Mouse (Mus musculus) kidney, embryonic 14.5 days (tissue): Measurements from ENCODE around the gene Kif1c. TPM values are rescaled to one million over a fixed set of nuclear protein-coding genes. Genes with fewer than 3 reads are reported as not detected.

Experiments used
- ATAC-seq: fragments of 200-750 bp; cut with Nextera tagmentation; 2 replicates; pipeline ENCODE4 v1.8.0; 2017; ENCODE audit warnings: moderate number of reproducible peaks, mild to moderate bottlenecking, moderate TSS enrichment, moderate library complexity; ENCODE audit not compliant: low FRiP score, low TSS enrichment
- H3K27ac ChIP-seq: fragments of 300-500 bp; sonication (generic); 2 replicates; pipeline ENCODE4 v1.5.1; 2014; ENCODE audit warnings: low read depth, mild to moderate bottlenecking, low read length, moderate library complexity, mixed read lengths
- H3K27me3 ChIP-seq: fragments of 300-500 bp; sonication (generic); 2 replicates; pipeline ENCODE4 v1.6.1; 2014; ENCODE audit warnings: mild to moderate bottlenecking, low read length; ENCODE audit not compliant: control insufficient read depth, insufficient read depth
- H3K36me3 ChIP-seq: fragments of 300-500 bp; sonication (generic); 2 replicates; pipeline ENCODE4 v1.6.1; 2014; ENCODE audit warnings: low read length, mixed read lengths; ENCODE audit not compliant: control insufficient read depth, insufficient read depth
- H3K4me1 ChIP-seq: fragments of 300-500 bp; sonication (generic); 2 replicates; pipeline ENCODE4 v1.6.1; 2014; ENCODE audit warnings: low read length, mixed read lengths; ENCODE audit not compliant: control insufficient read depth, insufficient read depth
- H3K4me2 ChIP-seq: fragments of 300-500 bp; sonication (generic); replicated peaks from 2 replicates; pipeline ENCODE4 v1.6.1; 2014; ENCODE audit warnings: low read depth, mild to moderate bottlenecking, low read length
- H3K4me3 ChIP-seq: fragments of 300-500 bp; sonication (generic); 2 replicates; pipeline ENCODE4 v1.5.1; 2014; ENCODE audit warnings: mild to moderate bottlenecking, low read length
- H3K9ac ChIP-seq: fragments of 300-500 bp; sonication (generic); 2 replicates; pipeline ENCODE4 v1.6.1; 2014; ENCODE audit warnings: low read depth, mild to moderate bottlenecking, low read length, moderate library complexity
- H3K9me3 ChIP-seq: fragments of 300-500 bp; sonication (generic); 2 replicates; pipeline ENCODE4 v1.6.1; 2016; ENCODE audit warnings: low read length; ENCODE audit not compliant: control insufficient read depth
- WGBS: fragments of 180-500 bp; shearing (Covaris S2); extraction: QIAGEN DNeasy Blood & Tissue Kit; methylation state at CpG from one replicate; pipeline ENCODE4 v1.1.7; 2014; 5-methylcytosine and 5-hydroxymethylcytosine counted together
- polyA plus RNA-seq: library from polyadenylated mRNA; unstranded; fragments of >200 nt; fragmentation: Nextera tagmentation; extraction: Ambion mirVana; gene quantifications from 2 replicates; pipeline ENCODE4 v1.2.1, GENCODE M21; 2014

Gene Kif1c
- polyA plus RNA-seq, 1 experiment from 2014 or later = 10.0 TPM

DNA sequence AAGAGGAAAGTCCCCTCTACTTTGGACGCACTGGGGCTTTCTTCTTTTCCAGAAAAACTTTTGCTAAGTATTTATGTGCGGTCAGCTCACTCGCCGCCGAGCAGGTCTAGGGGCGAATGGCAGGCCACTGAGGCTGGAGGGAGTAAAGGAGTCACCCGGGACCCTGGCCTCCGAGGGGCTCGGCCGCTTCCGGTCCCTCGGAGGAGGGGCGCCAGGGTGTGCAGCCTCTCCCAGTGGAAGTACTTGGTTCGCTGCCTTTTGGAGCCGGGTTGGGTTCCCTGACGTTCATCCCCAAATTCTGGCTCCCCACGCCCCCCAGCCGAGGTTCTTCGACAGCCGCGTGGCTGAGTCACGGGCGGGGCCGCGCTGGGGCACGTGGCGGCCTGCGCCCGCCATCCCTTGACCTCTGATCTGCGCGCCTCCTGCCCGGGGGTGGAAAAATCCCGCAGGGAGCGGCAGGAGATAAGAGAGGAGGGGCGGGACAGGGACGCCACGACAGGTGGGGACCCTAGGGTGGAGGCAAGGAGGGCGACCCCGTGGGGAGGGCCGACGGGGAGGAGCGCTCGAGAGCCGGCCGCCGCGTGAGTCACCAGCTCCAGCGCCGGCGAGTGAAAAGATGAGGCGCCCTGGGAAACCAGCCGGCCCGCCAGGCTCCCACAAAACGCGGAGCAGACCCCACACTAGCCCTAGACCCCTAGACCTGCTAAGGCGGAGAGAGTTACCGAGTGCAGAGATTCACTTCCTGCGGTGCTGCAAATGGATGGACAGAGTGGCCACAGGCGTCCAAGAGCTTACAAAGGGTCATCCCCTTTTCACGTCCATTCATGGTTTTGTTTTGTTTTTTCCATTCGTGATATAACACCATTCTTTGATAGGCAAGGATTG is 44.5 kb upstream of the Kif1c start:
- no peaks in the 10 kb centered on the region for H3K9me3 ChIP-seq
- H3K27me3 ChIP-seq = no peaks in the 10 kb centered on the region
- H3K27ac ChIP-seq = peak overlapping the region; percentile 99
- peaks cover 23% of the 10 kb centered on the region for H3K36me3 ChIP-seq
- H3K4me1 ChIP-seq = peaks cover 44% of the 10 kb centered on the region
- under 1% methylated on average over 61 of the region's 61 CpGs for WGBS
- peak; percentile 51 for ATAC-seq
- peak overlapping the region; percentile 93 for H3K4me3 ChIP-seq
- H3K4me2 ChIP-seq = peak overlapping the region; percentile 71
- H3K9ac ChIP-seq = peak overlapping the region; percentile 95

DNA sequence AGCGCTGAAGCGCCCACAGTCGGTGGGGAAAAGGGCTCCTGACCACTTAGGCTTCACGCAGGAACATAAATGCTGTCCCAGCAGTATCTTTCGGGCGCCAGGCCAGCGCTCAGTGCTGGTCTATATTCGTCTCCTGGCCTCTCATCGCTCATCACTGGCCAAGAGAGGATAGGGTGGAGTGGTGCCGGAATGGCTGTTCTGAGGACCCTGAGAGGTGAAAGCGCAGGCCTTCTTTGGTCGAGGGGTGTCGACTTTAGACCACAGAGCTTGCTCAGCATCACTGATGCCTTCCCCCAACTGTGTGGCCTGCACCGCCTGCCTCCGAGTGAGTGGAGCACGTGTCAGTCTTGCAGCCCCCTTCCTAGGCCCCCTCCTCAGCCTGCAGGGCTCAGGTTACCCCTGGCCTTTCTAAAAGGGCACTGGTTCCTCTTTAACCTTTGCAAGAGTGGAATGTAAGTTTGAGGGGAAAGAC is 43.9 kb upstream of the Kif1c start:
- Histone ChIP-seq H3K4me2 (peak overlapping the region; percentile 71), H3K4me3 (peak overlapping the region; percentile 93), H3K27ac (peak overlapping the region; percentile 99), H3K9ac (peak overlapping the region; percentile 95), H3K27me3 (no peaks in the 10 kb centered on the region), H3K9me3 (no peaks in the 10 kb centered on the region), H3K4me1 (peaks cover 37% of the 10 kb centered on the region), H3K36me3 (peaks cover 20% of the 10 kb centered on the region)
- 0 out of 2 replicates have a peak, but pooled peaks have one; percentile 7 for ATAC-seq
- WGBS = 5% methylated on average over 16 of the region's 16 CpGs

- Histone ChIP-seq H3K9ac (peak within 1 kb of the TSS; percentile 95), H3K27ac (peak within 1 kb of the TSS; percentile 99), H3K4me2 (peak within 1 kb of the TSS; percentile 71), H3K4me3 (peak within 1 kb of the TSS; percentile 93), H3K4me1 (peaks cover 34% of the 10 kb centered on the region), H3K36me3 (peaks cover 19% of the 10 kb centered on the region), H3K27me3 (no peaks in the 10 kb centered on the region), H3K9me3 (no peaks in the 10 kb centered on the region)
- WGBS = 7% methylated on average over 3 of the region's 3 CpGs
- ATAC-seq = no peak; the same call in 1 of the 2 replicates
Observed at GRCm38 (mm10) chr11:70656964-70657363, 43.4 kb upstream of the Kif1c start, which contains the start of gene Eno3. TSS of gene Eno3 (plus strand) at chr11:70657202.

DNA sequence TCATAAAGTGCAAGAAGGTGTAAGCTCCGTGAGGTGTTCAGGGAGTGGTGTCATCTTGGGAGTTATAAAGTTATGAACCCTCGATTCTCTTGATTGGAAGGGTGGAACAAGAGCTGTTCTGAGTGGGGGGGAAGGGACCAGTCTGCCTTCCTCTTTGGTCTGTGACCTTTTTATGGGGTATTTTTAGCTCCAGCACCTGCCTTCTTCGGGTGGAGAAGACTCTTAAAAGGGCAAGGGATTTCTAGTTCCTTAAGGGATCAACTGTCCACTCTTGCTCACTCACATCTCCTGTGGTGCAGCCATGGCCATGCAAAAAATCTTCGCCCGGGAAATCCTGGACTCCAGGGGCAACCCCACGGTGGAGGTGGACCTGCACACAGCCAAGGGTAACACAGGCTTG is 42.8 kb upstream of the Kif1c start:
- 0 out of 2 replicates have a peak overlapping the region, but pooled peaks have one; percentile 3 for H3K4me3 ChIP-seq
- peak overlapping the region; percentile 71 for H3K4me2 ChIP-seq
- 30% methylated on average over 6 of the region's 6 CpGs for WGBS
- no peaks in the 10 kb centered on the region for H3K9me3 ChIP-seq
- peak overlapping the region; percentile 28; the same call in 1 of the 2 replicates for H3K9ac ChIP-seq
- H3K36me3 ChIP-seq = peaks cover 19% of the 10 kb centered on the region
- H3K4me1 ChIP-seq = peaks cover 28% of the 10 kb centered on the region
- H3K27me3 ChIP-seq = no peaks in the 10 kb centered on the region
- H3K27ac ChIP-seq = no peak overlapping the region; the same call in 1 of the 2 replicates
- no peak for ATAC-seq

- Histone ChIP-seq H3K9me3 (no peaks in the 10 kb centered on the region), H3K4me2 (peak overlapping the region; percentile 29; the same call in 1 of the 2 replicates), H3K9ac (peak overlapping the region; percentile 28; the same call in 1 of the 2 replicates), H3K36me3 (peaks cover 19% of the 10 kb centered on the region; the same call in 1 of the 2 replicates), H3K4me1 (peaks cover 24% of the 10 kb centered on the region), H3K27ac (no peak overlapping the region), H3K27me3 (no peaks in the 10 kb centered on the region), H3K4me3 (no peak overlapping the region)
- no peak for ATAC-seq
- 35% methylated on average over 9 of the region's 9 CpGs for WGBS
Observed at GRCm38 (mm10) chr11:70657991-70658390, 42.4 kb upstream of the Kif1c start.

DNA sequence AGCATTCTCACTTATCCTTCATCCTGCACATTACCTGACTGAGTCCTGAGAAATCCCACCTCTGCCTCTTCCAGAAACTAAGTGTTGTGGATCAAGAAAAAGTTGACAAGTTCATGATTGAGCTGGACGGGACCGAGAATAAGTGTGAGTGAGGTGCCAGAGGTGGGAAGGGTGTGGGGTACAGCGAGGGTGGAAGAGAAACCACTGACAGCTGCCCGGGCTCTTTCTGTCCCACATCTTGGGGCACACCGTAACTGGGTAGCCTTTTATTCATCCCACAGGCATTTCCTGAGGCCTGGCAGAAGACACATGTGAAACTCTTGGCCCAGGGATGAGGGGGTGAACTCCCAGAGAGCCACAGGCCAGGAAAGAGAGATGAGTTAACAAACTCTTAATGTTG is 41.8 kb upstream of the Kif1c start:
- peaks cover 23% of the 10 kb centered on the region for H3K4me1 ChIP-seq
- no peak for ATAC-seq
- H3K9ac ChIP-seq = peak overlapping the region; percentile 28; the same call in 1 of the 2 replicates
- H3K9me3 ChIP-seq = no peaks in the 10 kb centered on the region
- no peak overlapping the region for H3K27ac ChIP-seq
- 83% methylated on average over 5 of the region's 5 CpGs for WGBS
- H3K36me3 ChIP-seq = peaks cover 25% of the 10 kb centered on the region; the same call in 1 of the 2 replicates
- no peak overlapping the region for H3K4me2 ChIP-seq
- H3K27me3 ChIP-seq = no peaks in the 10 kb centered on the region
- no peak overlapping the region for H3K4me3 ChIP-seq

GRCm38 (mm10) chr11:70658942-70659341 is 41.4 kb upstream of the Kif1c start:
- no peak for ATAC-seq
- Histone ChIP-seq H3K4me3 (no peak overlapping the region), H3K4me1 (peaks cover 23% of the 10 kb centered on the region), H3K27me3 (no peaks in the 10 kb centered on the region), H3K27ac (no peak overlapping the region), H3K9me3 (no peaks in the 10 kb centered on the region), H3K36me3 (peaks cover 28% of the 10 kb centered on the region), H3K4me2 (no peak overlapping the region), H3K9ac (no peak overlapping the region)
- WGBS = 79% methylated on average over 8 of the region's 8 CpGs

DNA sequence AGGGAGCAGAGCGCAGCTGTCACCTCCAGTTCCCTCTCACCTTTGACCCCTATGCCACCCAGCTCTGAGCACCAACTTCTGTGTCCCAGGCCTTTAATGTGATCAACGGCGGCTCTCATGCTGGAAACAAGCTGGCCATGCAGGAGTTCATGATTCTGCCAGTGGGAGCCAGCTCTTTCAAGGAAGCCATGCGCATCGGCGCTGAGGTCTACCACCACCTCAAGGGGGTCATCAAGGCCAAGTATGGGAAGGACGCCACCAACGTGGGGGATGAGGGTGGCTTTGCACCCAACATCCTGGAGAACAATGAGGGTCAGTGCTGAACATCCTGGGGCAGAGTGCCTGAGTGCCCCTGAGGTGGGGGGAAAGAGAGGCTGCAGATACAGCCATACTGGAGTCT is 39.8 kb upstream of the Kif1c start:
- H3K27me3 ChIP-seq = no peaks in the 10 kb centered on the region
- no peaks in the 10 kb centered on the region for H3K9me3 ChIP-seq
- ATAC-seq = no peak
- H3K4me2 ChIP-seq = no peak overlapping the region
- H3K9ac ChIP-seq = no peak overlapping the region
- no peak overlapping the region for H3K4me3 ChIP-seq
- H3K4me1 ChIP-seq = peaks cover 23% of the 10 kb centered on the region
- H3K27ac ChIP-seq = no peak overlapping the region
- WGBS = 84% methylated on average over 8 of the region's 8 CpGs
- H3K36me3 ChIP-seq = peaks cover 44% of the 10 kb centered on the region

DNA sequence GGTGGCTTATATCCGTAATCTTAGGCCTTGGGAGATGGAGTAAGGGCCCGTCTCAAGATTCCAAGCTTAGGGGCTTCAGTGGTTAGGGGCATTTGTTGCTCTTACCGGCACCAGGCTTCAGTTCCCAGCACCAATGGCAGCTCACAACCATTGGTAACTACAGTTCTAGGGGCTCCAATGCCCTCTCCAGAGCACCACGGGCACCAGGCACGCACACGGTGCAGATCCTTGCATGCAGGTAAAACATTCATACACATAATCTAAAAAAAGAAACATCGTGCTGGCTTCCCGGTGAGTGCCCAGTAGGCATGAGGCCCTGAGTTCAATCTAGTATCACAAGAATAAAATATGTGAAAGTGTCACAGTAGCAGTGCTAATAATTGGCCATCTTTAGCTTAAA is 37.2 kb upstream of the Kif1c start:
- no peak for ATAC-seq
- no peak overlapping the region for H3K4me2 ChIP-seq
- peaks cover 8% of the 10 kb centered on the region for H3K4me1 ChIP-seq
- H3K9me3 ChIP-seq = no peaks in the 10 kb centered on the region
- H3K27ac ChIP-seq = no peak overlapping the region
- no peak overlapping the region for H3K4me3 ChIP-seq
- peaks cover 56% of the 10 kb centered on the region for H3K36me3 ChIP-seq
- WGBS = 93% methylated on average over 8 of the region's 8 CpGs
- H3K27me3 ChIP-seq = no peaks in the 10 kb centered on the region
- no peak overlapping the region for H3K9ac ChIP-seq
